ENCODE assay signal across 2 mouse cellular contexts in genomic region chr2:34792543-34792942, GRCm38 (mm10).
TF ChIP-seq lines count a peak whose summit lies in the region.

No protein-coding gene starts in this region.

TF ChIP-seq in CH12.LX, 34 proteins besides CTCF, POLR2A, EP300 and RAD21:
- TF ChIP-seq TBP (conservative IDR thresholded peaks at IDR 0.05; ENCODE audit: low read depth, low read length), result 0 out of 2 replicates have a peak, but pooled peaks have one; percentile 27

TF ChIP-seq in MEL, 35 proteins besides CTCF, POLR2A, EP300 and RAD21:
- TF ChIP-seq ZNF384 (IDR thresholded peaks at IDR 0.05; ENCODE audit: low read depth, low read length), result peak; percentile 68
